Mouse (Mus musculus) left cerebral cortex, adult 9 months (tissue): Measurements from ENCODE around the gene Ktn1.
A peak's percentile ranks its signal among the peaks of the same experiment; 100 is the strongest.

ENCODE experiments used
- DNase-seq, 2 experiments: peaks; one replicate each; pipeline ENCODE4 v3.0.0; 2022; ENCODE audit warnings: low spot score in 2 of 2

Ktn1 gene

DNA sequence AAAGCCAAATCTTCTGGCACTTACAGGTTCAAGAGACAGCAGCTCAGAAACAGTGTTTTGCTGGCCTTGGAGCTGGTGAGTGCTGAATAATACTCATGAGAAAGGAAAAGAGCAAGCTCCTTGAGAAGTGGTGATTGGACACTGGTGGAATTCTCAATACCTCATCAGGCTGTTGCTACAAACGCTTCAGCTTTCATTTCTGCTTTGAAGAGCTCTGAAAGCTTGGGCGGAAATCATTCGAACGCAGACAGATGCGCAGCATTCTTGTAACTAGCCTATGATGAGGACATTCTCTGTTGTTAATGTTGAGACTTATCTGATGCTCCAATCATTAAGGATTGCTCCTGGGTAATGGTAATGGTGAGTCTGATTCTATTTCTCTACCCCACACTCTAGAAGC, at the start of gene Ktn1:
Ktn1 (plus strand) TSS at position 231 of the 400 bp plus-strand sequence.
- peak in 1 of 2 experiments; percentile 16 for DNase-seq

DNA sequence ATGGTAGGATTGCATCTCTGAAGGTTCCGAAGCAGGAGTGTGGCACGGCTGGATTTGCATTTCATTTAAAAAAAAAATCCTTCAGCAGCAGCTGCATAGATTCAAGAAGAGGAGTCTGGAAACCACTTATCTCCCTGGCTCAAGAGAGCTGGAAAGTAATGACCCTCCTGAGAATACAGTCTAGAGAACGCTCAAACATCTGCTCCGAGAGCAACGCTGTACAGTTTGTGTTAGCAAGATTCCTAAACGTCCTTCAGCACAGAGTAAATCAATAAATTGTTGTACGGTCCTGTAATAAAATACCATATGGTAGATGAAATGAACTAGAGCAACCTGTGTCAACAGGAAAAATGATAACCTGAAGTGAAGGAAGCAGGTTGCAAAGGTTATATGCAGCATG, 35.0 kb upstream of the Ktn1 start:
- DNase-seq: no peak

DNA sequence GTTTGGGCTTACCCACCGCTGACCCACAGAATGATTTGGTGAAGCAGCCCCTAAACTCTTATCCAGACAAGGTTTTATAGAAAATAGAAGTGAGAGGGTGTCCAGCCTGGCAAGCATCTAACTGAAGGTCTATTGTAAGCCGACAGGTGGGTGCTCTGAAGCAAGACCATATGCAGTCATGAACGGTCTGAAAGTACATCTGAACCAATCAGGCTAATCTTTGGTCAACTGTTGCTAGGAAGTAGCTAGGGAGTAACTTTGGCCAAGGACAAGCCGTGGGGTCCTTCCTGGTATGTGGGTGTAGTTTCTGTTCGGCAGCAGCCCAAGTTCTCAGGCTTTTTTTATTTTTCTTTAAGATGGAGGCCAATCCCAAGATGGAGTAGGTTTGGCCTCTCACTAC, 29.4 kb upstream of the Ktn1 start:
- no peak for DNase-seq

DNA sequence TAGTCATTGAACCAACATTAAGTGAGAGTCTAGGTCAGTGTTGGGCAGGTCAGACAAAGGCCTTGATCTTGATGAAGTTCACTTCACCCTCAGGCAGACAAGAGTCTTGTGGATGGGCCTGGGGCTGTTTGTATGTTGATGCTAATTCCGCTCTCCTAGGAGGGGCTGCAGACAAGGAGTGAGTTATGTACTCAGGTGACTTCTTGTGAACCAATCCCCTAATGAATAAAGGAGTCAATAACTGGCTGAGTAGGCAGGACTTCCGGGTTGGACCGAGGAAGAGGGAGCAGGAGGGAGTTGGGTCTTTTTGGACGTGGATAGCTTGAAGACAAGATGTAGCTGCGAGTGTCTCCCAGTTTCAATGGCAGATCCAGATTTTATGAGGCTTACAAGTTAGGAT, 26.3 kb upstream of the Ktn1 start:
- DNase-seq: no peak

DNA sequence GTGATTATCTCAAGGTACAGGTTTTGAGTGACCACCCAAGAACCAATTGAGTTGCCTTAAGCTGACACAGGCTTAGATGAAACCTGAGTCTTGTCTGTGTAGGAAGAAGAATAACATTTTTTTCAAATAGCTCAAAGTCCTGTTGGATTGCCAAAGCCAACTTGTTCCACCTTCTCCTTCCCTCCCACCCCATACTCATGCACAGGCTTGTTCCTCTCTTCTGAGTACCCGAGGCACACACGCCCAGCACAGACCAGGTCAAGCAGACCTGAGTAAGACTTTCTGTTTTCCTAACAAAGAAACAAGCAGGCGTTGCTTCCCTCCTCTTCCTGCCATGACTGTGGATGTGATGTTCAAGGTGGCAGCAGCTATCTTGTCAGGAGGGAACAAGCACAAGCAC, 23.4 kb upstream of the Ktn1 start:
- DNase-seq: no peak

DNA sequence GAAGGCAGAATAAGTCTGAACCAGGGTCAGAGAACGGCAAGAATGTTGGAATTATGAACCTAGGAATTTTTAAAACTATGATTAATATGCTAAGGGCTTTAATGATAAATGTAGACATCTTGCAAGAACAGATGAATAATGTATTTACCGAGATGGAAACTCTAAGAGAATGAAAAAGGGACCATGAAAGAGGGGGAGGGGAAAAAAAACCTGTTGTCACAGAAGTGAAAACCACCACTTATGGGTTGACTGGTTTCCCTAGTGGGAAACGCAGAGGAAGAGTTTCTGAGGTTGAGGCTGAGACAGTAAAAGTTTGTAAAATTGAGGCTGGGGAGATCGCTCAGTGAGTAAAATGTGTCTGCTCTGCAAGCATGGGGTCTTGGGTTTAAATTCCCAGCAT, 22.1 kb upstream of the Ktn1 start:
- DNase-seq: no peak

DNA sequence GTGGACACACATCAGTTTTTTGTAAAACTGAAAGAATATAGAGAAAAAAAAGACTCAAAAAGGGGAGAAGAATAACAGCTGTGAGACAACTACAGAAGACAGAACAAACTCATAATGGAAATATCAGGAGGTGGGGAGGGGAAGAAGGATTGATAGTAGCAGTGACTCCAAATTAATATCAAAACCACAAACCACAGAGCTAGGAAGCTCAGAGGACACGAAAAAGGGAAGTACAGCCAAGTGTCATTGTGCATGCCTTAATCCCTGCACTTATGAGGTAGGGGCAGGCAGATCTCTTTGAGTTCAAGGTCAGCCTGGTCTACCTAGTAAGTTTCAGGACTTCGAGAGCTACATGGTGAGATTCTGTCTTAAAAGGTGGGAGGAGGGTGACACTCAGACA, 21.4 kb upstream of the Ktn1 start:
- no peak for DNase-seq

DNA sequence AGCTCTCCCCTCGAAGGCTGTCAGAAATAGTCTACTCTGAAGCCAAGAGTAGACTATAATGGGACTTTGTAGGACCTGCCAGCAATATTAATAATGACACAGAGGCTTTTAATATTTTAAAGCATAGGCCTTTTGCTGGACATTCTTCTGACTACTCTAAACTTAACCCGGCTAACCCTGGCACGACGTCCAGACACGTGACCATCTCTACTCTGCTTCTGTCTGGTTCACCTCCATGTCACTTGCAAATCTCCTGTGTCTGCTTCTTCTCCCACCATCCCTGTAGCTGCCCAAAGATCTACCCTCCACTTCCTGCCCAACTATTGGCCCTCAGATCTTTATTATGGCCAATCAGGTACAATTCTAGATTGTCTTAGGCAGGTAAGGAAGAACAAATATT, 20.9 kb upstream of the Ktn1 start:
- DNase-seq: no peak

DNA sequence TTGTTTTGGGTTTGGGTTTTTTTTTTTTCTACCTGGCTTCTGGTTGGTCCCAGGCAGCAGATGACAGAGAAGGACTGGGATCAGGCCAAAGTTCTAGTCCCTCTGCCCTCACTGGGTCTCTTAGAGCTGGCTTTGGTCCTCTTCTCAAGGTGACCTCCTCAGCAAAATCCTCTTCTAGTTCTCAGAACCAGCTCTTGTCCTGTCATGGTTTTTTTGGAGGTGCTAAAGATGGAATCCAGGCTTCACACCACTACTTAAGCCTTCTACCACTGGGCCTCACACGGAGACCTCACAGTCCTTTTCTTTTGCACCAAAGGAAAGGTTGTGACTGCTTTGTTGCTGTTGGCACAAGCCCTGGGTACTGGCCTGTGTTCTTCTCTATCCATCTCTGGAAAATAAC, 15.8 kb upstream of the Ktn1 start:
- no peak for DNase-seq

DNA sequence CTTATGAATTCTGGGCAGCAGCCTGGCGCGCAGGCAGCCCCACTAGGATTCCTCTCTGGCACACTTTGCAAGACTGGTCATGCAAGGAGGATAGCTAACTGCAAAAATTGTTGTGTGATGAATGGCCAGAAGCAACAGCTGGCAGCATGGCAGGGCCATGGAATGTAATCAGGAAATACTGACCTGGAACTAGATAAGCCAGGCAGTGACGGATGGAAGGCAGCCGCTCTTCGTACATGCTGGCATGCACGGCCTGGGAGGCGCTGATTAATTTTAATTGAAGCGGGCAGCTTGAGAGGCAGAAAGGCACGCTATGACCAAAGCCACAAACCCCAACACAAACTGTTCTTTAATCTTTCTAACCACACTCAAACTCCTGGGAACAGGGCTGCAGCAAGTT, 13.8 kb upstream of the Ktn1 start:
- DNase-seq: no peak

DNA sequence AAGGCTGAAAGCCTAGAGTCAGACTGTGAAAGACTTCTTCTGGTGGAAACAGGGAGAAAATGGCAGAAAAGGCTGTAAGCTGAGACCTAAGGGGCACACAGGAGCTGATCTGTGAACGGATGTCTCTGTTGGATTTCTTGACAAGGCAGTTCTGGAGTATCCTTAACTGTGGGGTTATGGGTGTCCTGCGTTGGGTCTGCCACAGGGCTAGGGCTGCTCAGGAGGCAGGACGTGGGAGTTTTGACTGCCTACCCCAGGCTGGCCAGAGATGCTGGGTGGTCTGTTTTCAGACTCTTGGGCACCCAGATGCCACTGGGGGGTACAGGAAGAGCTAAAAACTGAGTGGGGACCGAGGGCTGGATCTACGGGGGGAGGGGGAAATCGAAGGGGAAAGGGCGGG, 13.4 kb upstream of the Ktn1 start:
- no peak for DNase-seq

DNA sequence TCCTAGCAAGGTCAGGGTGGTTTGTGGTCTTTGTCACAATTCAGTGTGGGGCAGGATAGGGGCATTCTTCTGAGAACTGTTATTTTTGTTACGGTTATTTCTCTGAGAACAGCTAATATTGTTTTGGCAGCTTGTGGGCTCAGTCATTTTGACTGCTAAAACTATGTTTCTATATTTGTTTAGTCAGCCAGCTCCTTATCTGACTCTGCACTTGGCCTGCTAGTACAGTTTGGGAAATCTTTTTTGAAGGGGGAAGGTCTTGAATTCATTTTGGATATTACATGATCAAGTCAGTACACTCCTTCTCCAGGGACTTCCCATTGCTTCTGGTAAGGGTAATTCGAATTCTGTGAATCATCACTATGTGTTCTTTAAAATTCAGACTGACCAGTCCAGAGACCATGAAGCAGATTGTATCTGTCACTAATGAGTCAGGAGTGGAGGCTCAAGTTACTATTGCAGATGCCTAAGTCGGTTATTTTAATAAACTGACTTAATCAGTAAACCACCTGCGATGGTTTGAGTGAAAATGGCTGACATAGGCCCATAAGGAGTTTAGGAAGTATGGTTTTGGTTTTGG, 9.8 kb upstream of the Ktn1 start:
- DNase-seq: no peak

DNA sequence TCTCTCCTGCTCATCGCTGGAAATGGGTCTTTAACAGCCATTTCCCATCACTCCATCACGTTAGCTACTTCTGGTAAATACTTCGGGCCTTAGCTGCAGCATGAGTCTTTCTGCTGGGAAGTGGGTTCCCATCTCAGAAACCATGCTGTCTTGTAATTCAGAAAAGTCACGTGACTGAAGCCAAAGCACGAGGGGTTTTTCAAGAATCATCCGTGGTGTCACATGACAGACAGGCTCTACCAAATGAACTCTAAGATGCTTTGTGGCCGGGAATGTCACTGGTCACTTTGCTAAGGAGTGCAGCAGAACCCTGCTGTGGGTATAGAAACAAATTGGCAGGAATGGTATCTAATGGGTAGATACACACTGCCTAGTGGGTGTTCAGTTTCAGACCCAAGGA, 2.6 kb upstream of the Ktn1 start:
- DNase-seq: no peak

DNA sequence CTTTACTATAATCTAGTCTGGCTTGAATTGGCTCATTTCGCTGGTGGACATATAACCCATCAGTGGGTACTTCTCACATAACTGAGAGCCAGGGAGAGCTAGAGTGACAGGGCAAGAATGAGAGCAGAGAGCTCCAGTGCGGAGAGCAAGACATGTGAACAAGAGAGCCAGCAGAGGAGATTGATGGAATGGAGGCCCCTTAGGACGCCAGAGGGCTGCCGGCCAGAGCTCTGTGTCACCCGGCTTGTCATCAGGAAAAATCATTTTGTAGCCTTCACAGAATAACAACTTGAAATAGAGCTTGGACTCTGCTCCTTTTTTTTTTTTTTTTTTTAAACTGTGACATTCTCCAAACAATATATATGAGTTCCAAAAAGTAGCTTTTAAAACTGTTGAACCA, 2.0 kb upstream of the Ktn1 start:
- no peak for DNase-seq

DNA sequence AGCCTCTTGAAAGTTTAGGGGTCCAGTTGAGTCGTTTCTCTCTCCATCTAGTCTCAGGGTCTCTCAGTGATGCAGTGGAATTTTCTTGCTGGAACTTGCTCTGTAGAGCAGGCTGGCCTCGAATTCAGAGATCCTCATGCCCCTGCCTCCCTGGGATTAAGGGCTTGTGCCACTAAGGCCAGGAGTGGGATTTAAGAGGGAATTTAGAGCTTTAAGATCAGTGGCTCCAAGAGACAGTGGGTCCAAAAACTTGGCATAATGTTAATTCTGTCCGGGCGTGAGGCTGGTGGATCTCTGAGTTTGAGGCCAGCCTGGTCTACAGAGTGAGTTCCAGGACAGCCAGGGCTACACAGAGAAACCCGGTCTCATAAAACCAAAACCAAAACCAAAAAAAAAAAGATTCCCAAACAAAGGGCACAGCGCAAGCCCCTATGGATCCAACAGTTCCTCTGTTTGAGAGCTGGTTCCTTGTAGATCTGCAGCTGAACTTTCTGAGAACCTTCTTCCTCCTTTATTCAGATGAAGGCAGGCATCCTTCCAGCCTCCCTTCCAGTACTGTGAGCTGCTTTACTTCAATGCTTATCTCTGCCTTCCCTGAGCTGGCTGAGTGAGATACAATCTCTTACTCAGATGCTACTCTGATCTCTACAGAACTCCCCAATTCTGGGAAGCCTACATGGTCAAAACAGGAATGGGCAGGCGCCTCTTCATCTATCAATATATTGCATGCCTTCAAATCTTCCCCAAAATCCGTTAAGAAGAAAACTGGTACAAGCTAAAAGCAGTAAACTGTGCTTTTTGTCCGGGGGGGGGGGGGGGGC, 1.3 kb upstream of the Ktn1 start:
- DNase-seq: no peak

DNA sequence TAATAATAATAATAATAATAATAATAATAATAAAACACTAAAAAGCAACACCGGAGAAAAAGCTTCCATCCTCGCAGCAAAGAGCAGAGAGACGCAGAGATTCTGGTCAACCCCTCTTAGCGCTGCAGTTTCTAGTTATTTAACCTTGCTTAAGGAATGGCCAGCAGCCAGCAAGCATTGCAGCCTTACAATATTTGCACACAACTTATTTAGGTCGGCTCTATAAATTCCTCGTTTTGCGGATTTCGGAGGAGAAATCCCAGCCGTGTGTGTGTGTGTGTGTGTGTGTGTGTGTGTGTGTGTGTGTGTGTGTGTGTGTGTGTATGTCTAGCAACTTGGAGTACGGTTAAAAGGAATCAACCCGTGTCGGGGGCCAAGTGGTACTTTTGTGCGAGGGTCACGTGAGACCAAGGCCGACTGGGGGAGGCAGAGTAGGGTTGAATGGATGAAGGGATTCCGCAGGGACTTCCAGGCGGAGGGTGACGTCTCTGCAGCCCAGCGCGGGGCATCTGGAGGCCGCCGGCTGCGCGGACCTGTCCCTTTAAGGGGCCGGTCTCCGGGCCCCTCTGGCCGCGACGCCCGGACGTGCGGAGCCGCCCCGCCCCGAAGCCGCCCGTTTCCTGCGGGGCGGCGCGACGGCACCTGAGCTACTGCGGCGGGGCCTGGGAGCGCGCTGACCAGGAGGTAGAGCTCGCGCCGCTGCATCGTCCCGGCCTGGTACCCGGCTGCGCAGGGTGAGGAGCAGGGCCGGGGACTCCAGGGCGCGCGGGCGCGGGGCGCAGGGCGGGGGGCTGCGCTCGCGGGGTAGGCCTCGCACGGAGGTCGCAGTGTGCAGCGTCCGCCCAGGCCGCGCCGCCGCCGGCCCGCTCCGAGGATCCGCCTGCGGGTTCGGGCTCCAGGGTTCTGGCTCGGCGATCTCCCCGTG, 720 bp downstream of the Ktn1 start:
- peak; percentile 37 to 82 for DNase-seq

DNA sequence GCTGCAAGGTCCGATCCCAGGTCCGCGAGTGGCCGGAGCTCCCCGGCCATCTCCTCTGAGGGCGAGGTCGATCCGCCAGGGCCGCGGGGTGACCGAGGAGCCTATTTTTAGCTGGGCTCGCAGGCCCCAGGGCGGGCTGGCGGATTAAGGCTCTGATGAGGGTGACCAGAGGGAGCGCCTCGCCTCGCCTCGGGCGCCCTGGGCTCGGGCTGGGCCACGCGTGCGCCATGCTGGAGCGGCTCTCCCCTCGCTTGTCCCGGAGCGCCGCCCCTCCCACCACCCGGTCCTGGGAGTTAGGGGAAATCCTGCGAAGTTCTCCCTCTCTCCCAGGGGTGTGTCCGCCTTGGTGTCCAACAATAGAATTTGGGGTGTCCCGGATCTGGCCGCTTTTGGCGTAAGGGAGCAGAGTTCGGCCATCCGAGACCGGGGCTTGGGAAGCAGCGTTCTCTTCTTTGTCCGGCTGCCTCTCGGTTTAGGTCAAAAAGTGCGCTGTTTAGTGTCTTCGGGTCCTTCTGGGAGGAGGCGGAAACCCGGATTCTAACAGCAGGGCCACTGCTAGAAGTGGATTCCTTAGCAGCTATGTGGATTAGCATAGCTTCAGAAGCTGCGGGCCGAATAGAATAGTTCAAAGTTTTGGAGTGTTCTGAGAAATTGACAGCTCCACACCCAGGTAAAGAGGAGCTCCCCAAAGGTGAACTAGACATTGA, 1.5 kb downstream of the Ktn1 start:
- peak in 1 of 2 experiments; percentile 19 for DNase-seq

DNA sequence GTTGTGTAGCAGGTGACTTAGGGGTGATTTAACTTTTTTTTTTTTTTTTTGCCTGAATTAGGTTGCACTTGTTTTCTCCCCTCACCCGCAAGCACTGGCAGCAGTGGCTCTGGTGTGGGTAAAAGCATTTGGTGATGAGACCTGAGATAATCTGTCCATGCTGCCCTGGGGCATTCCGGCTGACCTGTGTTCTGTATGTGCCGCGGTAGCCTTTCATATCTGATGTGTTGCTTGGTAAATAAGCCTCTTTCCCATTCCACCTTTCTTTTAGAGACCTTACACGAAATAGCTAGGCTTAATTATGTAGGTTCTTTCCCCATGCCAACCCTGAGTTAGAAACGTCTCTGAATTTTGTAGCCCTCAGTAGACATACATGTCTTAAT, 2.1 kb downstream of the Ktn1 start:
- no peak for DNase-seq

DNA sequence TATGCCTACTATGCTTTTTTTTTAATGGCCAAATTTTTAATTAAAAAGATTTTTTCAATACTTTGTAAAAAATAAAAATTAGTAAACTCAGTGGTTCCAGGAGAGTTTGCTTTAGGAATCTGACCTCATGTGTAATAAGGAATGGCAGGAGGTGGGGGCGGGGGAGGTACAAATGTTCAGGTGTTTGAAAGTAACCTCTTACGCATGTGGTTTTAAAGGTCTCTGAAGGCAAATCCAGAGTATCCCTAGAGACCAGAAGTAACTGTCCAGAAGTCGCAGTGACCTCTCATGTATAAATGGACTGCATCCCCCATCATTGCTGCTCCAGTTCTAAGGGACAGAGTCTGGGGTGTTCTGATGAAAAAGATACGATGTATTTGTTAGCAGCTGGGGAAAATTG, 3.0 kb downstream of the Ktn1 start:
- DNase-seq: no peak

DNA sequence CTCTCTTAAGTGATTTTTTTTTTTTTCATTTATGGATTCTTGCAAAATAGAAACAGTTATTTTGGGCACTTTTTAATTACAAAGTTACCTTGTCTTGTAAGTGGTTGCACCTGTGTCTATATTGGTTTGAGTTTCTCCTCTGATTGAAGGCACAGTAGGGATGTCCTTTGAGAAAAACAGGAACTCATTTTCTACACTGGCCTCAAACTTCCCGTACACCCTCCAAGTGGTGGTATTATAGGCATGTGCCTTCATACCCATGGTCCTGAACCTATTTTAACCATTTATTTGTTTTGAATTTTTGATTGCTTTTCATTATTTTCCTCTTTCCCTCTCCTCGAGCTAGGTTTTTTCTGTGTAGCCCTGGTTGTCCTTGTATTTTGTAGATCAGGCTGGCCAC, 7.2 kb downstream of the Ktn1 start:
- DNase-seq: no peak

DNA sequence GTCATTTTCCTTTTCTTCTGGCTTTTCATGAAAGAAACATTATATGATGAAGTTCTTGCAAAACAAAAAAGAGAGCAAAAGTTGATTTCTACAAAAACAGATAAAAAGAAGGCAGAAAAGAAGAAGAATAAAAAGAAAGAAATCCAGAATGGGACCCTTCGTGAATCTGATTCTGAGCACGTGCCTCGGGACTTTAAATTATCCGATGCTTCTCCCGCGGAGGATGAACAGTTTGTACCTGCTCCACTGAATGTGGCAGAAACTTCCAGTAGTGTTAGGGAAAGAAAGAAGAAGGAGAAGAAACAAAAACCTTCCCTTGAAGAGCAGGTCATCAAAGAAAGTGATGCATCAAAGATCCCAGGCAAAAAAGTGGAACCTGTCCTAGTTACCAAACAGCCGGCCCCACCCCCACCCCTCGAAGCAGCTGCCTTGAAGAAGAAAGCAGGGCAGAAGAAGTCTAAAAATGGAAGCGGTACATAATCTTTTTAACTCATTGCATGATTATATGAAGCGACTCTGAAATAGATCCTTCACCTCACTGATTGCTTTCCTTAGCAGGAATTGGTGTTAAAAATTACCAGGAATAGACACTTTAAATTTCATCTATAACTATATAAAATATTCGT, 15.7 kb downstream of the Ktn1 start:
- DNase-seq: no peak

DNA sequence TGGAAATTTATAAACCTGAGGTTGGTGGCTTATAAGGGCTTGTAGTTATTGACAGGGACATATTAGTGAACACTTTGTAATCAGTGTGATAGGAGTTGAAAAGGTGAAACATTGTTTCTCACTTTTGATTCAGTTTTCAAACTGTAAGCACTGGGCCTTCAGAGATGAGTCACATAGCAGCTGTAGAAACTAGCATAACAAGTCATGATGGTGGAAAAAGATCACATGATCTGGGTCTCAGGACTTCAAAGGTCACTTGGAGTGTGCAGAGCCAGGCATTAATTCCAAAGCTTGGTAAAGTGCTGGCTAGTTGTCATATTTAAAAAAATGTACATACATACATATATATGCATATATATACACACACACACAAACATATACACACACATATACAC, 16.2 kb downstream of the Ktn1 start:
- no peak for DNase-seq
